Mouse (Mus musculus) hematopoietic stem cell, adult 5-6 weeks (primary cell): ENCODE data around the gene Matn1. TPM values are rescaled to one million over a fixed set of nuclear protein-coding genes. Genes with fewer than 3 reads are reported as not detected.

Source experiments
- ATAC-seq, 2 experiments: fragments of 125-278 bp in 1 of 2; replicated peaks in 1 of 2; 2 replicates each; pipeline ENCODE4 v1.8.0; 2016 to 2017; ENCODE audit warnings: inconsistent platforms in 2 of 2, mild to moderate bottlenecking in 2 of 2, moderate number of reproducible peaks in 2 of 2, low read depth in 1 of 2, moderate TSS enrichment in 1 of 2; ENCODE audit not compliant: low FRiP score in 2 of 2, poor library complexity in 2 of 2, severe bottlenecking in 2 of 2, insufficient read depth in 1 of 2, low TSS enrichment in 1 of 2
- total RNA-seq: library from RNA; stranded (forward); fragments of 172-1452, 232-1000 nt; gene quantifications from 2 replicates; pipeline ENCODE4 v1.2.3, GENCODE M21; 2017

Gene Matn1
- total RNA-seq = not detected in 2 replicates

DNA sequence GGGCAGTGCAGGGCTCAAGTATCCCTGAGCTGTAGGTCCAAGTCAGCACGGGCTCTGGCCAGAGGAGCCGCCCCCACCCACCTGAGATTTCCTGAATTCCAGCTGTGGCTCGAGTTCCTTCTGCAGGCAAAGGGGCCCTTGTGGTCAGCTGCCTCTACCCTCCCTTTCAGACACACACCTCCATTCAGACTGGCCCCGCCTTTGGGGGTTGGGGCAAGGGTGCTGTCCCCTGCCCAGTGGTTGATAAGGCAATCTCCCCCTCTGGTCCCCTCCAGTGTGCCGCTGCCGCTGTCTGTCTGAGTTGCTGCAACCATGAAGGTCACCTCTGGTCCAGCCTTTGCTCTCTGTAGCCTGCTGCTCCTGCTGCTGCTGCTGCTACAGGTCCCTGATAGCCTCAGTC lies at the start of gene Matn1:
Gene Matn1, plus strand, starts transcription at position 274 of the 400 bp plus-strand sequence.
- ATAC-seq = no peak

- ATAC-seq = no peak
Measured at GRCm38 (mm10) chr4:130895701-130896100, 48.5 kb upstream of the Matn1 start.

DNA sequence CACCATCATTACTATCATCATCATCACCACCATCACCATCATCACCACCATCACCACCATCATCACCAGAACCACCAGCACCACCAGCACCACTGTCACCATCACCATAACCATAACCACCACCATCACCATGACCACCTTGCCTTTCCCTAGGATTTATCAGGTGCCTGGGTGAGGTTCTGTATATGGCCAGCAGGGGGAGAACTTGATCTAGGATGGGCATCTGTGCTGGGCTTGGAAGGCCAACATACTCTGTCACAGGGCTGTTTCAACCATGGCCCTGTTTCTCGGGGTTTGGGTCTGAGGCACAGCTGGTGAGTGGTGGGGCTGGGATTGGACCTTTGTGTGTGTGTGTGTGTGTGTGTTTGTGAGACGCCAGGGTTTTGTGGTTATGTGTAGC lies 47.8 kb upstream of the Matn1 start:
- peak; percentile 39 to 57; a peak in 1 of 4 replicates for ATAC-seq

GRCm38 (mm10) chr4:130899383-130899781 lies 44.8 kb upstream of the Matn1 start:
- peak; percentile 26 to 48 for ATAC-seq

DNA sequence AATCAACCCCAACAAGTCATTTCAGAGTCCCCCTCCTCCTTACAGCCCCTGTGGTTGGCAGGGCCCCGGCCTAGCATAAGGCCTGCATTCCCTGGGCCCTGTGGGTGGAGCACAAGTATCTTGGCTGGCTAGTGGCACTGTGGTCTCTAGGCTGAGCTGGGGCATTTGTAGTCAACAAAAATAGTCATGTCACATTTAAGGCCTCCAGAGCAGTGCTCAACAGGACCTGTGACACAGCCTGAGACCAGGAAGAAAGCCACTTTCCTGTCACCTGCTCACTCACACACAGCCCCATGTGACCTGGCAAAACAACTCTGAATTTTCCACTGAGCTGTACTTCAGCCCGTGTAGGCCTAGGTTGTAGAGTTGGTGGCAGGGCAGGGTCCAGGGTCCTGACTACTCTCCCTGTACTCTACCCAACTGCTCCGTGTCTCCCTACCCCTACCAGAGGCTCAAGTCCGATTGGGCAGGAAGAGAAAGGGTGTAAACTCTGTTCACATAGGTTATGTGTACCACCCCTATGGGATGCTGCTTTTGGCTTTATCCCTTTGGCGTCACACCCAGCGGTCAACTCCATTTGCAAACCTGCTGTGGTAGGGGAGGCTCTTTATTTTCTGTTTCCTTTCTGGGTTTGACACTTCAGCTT lies 44.3 kb upstream of the Matn1 start:
- peak; percentile 51 to 52 for ATAC-seq

DNA sequence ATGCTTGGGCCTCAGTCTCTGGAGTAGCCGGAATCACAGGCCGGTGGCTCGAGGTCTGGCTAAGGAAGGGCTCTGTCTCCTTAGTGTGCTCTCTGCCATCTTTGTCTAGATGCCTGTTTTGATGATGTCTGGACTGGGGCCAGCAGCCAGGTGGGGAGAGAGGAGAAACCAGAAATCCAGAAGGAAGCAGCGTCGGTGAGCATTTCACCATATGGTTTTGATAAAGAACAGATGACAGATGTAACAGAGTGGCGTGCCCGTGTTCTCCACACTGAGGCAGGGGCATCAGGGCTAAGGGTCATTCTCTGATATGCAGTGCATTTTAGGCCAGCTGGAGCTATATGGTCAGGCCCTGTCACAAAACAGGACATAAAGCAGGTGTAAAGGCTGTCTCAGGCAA lies 43.4 kb upstream of the Matn1 start:
- no peak for ATAC-seq

- peak; percentile 46 to 61 for ATAC-seq
Measured at GRCm38 (mm10) chr4:130902289-130902781, 41.9 kb upstream of the Matn1 start.

DNA sequence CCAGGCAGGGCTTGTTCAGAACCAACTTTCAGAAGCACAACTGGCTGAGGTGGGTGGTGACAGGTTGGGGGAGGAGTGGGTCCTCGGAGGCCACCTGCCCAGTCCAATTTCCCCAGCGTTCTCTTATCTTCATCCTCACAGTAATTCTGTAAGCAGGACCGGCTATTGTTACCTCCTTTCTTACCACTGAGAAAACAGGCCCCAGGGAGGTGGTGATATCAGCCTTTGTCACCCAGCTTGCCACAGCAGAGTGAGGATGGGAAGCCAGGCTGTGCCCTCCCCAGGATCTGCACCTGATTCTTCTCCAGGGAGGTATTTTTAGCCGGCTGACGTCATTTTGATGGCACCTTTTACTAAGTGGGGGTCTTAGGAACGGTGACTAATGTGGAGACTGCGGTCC lies 39.2 kb upstream of the Matn1 start:
- ATAC-seq = no peak

DNA sequence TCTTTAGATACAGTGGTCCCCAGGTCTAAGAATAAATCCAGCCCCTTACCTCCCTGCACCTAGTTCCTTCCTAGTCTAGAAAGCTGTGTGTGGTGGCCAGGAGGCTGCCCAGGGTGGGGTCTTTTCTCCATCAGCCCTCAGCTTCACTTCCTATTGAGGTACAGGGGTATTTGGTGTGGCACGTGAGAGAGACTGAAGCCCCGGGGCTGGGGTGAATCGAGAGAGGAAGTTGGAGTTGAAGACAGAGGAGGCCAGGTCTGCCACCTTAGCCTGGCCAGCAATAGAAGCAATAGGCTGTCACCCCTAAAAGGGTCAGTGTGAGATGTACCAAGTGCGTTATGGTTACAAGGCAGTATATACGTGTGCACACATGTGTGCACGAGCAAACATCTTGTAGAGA lies 38.3 kb upstream of the Matn1 start:
- ATAC-seq = no peak

GRCm38 (mm10) chr4:130906296-130906695 lies 37.9 kb upstream of the Matn1 start:
- no peak for ATAC-seq

- no peak for ATAC-seq
Measured at GRCm38 (mm10) chr4:130907200-130908069, 36.8 kb upstream of the Matn1 start.

GRCm38 (mm10) chr4:130908133-130908532 lies 36.1 kb upstream of the Matn1 start:
- ATAC-seq = no peak

- no peak for ATAC-seq
Measured at GRCm38 (mm10) chr4:130909167-130909874, 34.9 kb upstream of the Matn1 start.

GRCm38 (mm10) chr4:130910666-130911065 lies 33.5 kb upstream of the Matn1 start:
- peak; percentile 8 to 14; a peak in 3 of 4 replicates for ATAC-seq

GRCm38 (mm10) chr4:130912626-130913025 lies 31.6 kb upstream of the Matn1 start:
- no peak for ATAC-seq

GRCm38 (mm10) chr4:130913077-130913476 lies 31.1 kb upstream of the Matn1 start, which contains the start of gene Laptm5:
TSS of gene Laptm5 (plus strand) at chr4:130913125.
- ATAC-seq = peak; percentile 72 to 81

DNA sequence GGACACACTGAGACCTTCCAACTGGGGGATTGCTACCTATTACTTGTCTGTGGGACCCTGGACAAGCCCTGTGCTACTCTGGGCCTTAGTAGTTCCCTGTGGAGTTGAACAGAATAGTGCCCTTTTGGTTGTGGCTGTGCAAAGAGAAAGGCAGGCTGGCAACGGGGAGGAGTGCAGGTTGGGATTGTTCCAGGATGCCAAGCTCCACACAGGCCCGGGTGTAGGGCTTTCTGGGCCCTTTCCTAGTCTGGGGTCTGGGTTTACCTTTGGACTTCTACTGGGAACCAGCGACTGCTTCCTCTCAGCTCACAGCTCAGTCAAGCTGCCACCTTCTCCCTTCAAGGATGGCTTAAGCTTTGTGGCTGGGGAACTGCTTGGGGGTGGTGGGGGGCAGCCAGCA lies 30.7 kb upstream of the Matn1 start:
- no peak; a peak in 1 of 4 replicates for ATAC-seq

DNA sequence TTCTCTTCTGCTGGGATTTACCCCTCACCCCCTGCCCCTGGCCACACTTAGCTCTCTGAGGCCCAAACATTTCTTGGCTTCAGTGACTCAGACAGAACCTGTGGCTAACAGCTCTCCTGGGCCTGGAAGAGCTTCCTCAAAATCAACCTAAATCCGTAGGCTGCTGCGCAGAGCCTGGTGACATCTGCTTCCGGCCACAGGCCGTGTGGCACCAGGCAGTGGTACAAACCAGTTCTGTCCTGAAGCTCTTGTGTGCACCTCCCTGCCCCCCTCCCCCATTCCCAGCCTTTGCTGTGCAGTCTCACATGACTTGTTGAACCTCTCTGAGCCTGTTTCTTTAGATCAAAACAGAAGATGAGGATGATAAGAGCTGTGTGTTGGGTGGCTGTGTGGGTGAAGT lies 30.2 kb upstream of the Matn1 start:
- peak; percentile 77 to 86 for ATAC-seq
